Mouse (Mus musculus) urinary bladder, postnatal 25 days (tissue): ENCODE measurements at regions not wholly inside any gene's neighbourhood (a gene's known extent, or its start where the extent isn't known, plus 50 kb on each side); places are given as distances from the start of the nearest gene placed in this dataset.
"Not testable (repeated sequence)": the region's sequence is repeated elsewhere in the genome, so short reads cannot be mapped to it uniquely, and the experiment has no call there.

Experiments used
- DNase-seq: peaks from one replicate; pipeline ENCODE4 v3.0.0; 2022; ENCODE audit warnings: low spot score

DNA sequence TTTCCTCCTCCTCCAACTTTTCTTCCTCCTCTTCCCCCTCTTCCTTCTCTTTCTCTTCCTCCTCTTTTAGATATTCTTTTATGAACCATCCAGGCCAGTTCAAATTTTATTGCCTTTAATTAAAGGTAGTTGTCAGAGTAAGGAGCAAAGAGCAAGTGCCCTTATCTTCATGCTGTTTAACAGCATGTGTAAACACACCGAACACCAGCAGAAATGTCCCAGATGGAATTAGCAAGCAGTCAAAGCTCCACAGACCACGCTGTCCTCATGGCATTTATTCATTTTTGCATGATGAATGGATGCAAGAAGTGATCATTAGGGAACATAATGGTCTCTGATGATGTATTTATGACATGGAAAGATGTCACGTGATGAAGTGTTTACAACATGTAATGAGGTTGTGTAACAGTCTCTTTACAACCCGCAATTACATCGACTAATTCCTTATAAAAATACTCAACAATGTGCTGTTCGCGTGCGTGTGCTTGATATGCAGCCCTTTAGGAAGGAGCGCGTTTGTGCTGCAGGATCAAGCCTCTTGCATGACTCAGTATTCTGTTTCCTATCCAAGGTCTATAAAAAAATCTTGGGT, 187.0 kb downstream of the Bmp2 start:
- no peak for DNase-seq

DNA sequence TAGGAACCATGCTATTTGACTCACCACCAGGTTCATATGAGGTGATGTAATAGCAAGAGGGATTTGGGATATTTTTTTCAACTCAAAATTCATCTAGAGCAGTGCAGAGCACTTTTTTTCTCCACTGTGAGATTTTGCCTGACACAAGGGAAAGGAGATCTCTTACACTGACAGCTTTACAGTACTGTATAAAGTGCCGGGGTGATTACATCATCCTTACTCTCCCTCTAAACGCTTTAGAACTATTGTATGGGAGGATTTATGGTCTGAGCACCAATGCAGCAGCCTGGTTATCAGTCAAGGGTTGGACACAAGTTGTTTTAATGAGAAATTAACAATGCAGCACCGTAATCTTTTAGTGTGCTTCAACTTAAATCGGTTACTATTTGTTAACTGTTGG, 196.5 kb downstream of the Bmp2 start:
- no peak for DNase-seq

DNA sequence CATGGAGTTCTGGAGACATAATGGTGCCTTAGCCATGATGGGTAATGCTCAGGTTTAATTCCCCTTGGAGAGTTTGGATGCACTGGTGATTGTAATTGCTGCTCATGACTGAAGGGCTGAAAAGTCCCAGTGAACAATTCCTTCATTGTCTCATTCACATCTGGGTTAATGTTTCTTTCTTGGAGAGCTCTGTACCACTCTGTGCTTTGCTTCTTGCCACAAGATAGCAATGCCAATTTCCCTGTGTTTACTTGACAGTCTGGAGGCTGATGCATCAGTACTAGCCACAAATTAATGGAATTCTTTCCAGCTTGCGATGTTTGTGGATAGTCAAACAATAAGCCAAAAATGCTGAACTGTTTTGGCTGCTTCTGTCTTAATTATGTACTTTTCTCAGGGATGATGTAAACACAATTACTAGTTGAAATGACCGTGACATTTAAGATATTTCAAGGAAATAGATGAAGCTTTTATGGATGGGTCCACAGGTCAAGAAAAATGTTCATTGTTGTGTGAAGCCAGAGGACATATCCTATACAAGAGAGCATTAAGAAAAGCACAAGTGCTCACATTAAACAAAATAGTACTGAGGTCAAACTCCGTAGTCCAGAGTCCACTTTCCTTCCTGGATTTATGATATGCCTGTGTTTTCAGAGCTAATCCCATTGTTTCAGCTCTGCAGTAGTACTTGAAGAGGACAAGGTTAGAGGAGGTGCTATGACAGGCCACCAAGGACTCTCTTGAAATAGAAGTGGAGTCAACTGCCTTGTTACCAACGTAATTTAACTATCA, 198.1 kb downstream of the Bmp2 start:
- no peak for DNase-seq

DNA sequence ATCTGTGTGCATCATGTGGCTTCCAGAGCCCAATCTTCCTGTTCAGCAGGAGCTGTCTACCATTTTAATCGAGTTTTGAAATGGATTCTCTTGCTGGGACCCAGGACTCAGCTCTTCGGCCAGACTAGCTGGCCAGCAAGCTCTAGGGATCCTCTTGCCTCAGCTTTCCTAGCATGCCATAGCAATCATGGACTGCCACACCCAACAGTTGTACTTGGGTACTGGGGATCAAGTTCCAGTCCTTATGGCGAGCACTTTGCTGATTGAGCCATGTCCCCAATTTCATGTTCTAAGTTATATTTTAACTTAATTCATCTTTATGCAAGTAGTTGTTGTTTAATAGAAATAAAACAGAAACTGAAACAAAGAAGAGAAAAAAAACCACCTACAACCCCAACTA, 202.1 kb downstream of the Bmp2 start:
- no peak for DNase-seq

DNA sequence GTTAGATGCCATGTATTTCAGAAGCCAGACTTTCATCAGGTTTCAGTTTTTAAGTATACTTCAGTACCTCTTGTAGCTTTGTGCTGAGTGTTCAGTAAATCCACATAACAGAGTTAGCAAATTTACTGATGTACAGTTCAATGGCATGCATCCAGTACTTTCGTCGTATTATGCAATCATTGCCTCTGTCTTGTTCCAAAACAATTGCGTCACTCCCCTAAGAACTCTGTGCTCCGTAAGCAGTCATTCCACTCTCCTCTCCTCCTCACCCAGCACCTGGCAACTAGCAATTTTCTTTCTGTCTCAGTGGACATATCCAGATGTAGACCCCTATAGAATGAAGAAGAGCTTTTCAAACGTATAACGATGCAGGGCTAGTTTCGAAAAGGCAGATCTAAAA, 209.5 kb downstream of the Bmp2 start:
- DNase-seq: peak; percentile 15

DNA sequence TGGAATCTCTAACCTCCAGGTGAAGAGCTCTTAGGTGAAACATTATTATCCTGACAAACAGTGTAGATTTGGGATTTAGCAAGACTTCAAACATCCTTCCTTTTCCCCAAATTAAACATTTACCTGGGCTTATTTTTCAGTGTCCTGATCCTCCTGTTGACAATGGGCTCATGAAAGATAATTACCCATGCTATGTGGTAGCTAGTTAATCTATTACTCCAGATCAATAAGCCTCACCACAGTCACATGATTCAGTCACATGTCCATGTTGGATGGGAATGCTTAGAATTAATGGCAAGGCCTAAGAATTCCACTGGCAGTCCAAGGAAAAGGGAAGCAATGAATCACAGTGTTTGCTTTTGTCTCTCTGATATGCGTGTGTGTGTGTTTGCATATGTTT, 216.6 kb downstream of the Bmp2 start:
- no peak for DNase-seq

DNA sequence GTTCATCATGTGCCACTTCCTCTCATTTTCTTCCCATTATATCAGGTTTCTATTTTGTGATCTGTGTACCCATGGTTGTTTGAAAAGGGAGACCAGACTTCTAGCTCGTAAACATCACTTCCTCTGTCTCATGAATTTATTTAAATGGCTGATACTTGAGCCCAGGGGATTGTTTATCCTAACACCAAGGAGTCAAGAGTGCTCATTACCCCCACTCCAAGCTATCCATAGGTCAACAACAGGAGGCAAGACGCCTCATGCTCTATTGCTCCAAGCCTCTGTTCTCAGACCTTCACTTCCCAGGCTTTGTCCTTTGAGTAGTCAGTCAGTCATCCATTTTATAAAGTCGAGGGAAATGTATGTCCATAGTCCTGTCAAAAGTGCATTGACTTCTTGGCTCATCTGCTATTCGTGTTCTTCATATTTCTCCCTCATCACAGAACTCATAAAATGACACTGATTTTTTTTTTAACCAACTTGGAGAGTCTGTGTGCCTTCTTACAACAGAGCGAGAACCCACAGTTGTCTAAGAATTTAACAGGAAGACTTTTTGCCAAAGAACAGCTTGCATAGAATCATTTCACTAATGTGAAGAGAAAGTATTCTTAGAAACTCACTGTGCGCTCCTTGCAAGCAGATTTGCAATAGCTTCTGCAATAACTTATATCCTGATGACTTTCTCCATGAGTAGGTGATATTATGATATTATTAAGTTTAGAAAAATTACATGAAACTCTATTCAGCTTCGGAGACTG, 231.8 kb downstream of the Bmp2 start:
- no peak for DNase-seq

DNA sequence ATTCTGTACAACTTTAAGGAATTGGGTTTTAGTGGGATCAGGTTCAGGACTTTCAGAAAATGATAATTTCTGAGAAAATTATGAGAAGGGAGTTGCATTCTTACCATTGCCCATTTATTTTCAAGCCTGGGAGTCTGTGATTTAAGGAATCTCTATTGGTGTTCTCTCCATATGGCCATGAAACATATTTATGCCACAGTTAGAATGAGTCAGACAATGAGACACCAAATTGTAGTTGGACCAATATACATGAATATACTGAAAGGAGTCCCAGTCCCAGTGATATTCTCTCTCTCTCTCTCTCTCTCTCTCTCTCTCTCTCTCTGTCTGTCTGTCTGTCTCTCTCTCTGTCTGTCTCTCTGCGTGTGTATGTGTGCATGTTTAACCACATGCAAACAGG, 239.1 kb downstream of the Bmp2 start:
- no peak for DNase-seq

DNA sequence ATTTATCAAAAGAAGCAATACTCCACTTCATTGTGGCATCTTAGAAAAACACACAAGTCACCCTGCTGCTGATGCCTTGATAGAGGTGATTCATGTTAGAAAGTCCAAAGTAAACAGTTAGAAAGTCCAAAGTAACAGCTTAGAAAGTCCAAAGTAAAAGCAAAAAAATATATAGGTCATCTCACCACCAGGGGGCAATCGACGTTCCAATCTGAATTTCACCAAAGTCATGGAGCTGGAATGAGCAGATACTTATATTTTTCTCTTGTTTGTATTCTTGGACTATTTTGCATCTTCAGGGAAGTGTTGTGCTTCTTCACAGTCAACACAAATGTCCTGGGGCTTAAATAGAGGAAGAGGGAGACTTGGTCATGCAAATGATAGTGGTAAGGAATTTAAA, 241.3 kb downstream of the Bmp2 start:
- DNase-seq: peak; percentile 8

DNA sequence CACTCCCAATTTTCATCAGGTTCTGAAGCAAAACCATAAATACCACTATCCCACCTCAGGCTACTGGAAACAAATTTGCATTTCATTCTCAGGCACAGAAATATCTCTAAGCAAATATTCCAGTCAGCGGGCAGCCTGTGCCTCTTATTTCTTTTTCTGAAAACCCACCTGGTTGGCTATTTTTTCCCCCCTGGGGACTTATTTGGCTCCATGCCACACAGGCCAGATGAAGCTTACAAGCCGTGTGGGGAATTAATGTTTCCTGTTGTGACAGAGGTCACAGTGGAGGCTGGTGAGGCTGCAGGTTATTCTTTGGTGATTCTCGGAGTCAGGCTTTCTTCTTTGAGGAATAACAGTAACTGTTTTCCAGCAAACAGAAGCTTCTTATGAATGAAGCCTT, 250.7 kb downstream of the Bmp2 start:
- no peak for DNase-seq

DNA sequence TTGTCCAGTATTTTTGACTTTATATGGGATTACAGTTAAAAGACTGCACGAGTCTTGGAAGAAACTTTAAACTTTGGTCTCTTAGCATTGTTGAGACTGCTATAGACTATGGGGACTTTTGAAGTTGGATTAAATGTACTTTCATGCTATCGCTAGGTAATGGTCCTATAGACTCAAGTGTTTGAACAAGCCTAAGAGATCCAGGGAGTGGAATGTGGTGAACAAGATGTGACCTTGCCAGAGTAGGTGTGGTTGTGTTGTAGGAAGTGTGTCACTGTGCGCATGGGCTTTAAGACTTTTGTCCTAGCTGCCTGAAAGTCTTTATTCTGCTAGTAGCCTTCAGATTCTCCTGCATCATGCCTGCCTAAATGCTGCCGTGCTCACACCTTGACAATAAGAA, 269.5 kb downstream of the Bmp2 start:
- DNase-seq: no peak

DNA sequence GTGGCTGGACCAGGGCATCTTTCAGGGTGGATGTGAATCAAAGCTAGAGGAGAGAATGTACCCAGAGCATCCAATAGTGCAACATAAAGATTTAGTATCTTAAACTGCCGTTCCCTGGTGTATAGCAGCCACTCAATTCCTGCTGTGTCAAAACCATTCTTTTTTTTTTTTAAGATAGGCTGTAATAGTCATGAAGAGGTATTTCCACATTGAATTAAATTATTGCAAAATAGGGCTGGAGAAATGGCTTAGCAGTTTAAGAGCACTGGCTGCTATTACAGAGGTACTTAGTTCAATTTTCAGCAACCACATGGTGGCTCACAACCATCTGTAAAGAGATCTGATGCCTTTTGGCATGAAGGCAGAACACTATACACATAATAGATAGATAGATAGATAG, 277.4 kb downstream of the Bmp2 start:
- DNase-seq: no peak

DNA sequence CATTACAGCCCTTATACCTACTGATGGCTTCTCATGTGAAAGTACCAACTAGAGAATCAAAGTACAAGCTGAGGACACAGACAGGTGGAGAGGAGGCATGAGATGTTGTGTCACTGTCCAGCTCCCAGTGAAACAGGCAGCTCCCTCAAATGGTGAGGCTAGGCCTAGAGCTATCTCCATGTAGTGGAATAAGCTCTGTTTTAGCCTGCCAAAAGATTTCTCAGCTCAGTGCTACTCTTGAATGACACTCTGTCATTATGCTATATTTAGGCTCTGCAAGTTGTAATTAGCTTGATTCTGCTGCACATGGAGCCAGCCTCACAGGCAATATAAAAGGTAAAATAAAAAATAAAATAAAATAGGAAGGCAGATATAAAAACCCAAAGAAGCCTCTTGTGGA, 298.5 kb downstream of the Bmp2 start:
- DNase-seq: no peak

DNA sequence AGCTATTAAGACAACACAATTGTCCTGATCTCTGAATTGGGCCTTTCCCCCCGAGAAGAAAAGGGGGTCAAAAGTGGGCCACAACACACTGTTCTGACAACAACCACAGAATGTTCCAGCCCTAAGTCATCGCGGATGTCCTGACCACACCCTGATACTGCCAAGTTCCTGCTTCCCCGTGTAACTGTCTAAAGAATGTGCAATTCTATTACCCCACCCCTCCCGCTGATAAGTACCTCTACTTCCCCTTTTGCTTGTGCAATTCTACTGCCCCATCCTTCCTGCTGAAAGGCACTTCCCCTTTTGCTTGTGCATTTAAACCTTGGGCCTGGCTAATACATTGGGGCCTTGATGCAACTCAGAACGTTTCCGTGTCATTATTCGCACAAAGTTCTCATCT, 323.0 kb downstream of the Bmp2 start:
- not testable (repeated sequence) for DNase-seq

DNA sequence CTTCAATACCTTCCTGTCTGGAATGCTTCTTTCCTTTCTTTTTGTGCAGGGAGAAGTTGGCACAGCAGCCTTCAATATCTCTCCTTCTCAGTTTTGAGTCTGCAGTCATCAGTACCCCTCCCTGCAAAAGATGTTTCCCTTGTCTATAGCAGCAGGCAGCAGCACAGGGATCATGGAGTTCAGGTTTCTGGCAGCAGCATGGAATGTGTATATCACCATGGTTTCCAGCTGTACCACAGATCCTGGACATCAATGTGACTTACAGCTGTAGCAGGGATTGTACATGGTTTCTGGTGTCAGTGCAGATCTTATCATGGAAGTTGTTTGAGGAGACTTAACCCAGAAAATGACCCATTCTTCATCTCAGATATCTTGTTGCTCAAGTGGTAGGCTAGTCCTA, 331.7 kb downstream of the Bmp2 start:
- no peak for DNase-seq

DNA sequence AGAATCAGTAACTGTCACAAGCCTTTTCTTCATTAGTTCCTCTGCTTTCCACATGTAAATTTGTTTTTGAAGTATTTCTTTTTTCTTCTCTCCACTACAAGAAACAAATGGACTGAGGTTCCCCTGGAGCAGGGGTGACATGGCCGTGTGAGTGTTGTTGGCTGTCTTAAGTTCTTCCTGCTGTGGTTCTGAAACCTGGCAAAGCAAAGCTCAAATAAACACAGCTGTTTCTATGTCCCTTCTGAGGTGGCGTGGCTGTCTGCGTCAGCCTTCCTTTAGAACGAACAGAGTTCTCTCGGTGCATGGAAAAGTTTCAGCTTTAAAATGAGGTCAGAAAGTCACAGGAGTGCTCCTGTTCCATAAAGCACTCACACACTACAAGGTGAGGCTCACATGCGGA, 354.3 kb downstream of the Bmp2 start:
- DNase-seq: no peak
